35 mouse cellular contexts compared by ENCODE assay signal in genomic region chr17:80418572-80419210, GRCm38 (mm10). TPM values are rescaled to one million over a fixed set of nuclear protein-coding genes. Genes with fewer than 3 reads are reported as not detected.
A peak's percentile ranks its signal among the peaks of the same experiment; 100 is the strongest.
DNase-seq lines count a peak whose midpoint lies in the region; ATAC-seq lines count a peak whose summit lies in the region.
"Had no signal": no experiment of that assay in that cellular context is flagged by ENCODE, and none has a peak within 500 bp of the region (broad histone marks: within the 10 kb centered on the region; RNA-seq: fewer than 3 reads in every experiment).

No protein-coding gene starts in this region.

- H3K27ac ChIP-seq in midbrain, embryonic 13.5 days = no peak overlapping the region
- H3K27ac ChIP-seq: embryonic facial prominence, embryonic 10.5 days; embryonic facial prominence, embryonic 15.5 days; forebrain, embryonic 15.5 days; gastrocnemius, adult 2 months; heart, adult 2 months; hindbrain, embryonic 14.5 days; liver, embryonic 13.5 days; neural tube, embryonic 13.5 days had no signal

- no peak overlapping the region for H3K4me3 ChIP-seq in midbrain, embryonic 13.5 days (replicated peaks)
- H3K4me3 ChIP-seq: embryonic facial prominence, embryonic 10.5 days; embryonic facial prominence, embryonic 15.5 days; forebrain, embryonic 15.5 days; gastrocnemius, adult 2 months; heart, adult 2 months; heart, embryonic 12.5 days; liver, embryonic 13.5 days; myocyte; neural tube, embryonic 13.5 days had no signal

- WGBS in midbrain, embryonic 13.5 days = 88% methylated on average over 10 of the region's 10 CpGs

- no peaks in the 10 kb centered on the region for H3K9me3 ChIP-seq in midbrain, embryonic 13.5 days
- H3K9me3 ChIP-seq: embryonic facial prominence, embryonic 15.5 days; forebrain, embryonic 15.5 days; heart, embryonic 12.5 days; liver, embryonic 13.5 days; neural tube, embryonic 13.5 days had no signal

- no peak overlapping the region for H3K4me2 ChIP-seq in midbrain, embryonic 13.5 days (replicated peaks)
- H3K4me2 ChIP-seq: embryonic facial prominence, embryonic 15.5 days; forebrain, embryonic 15.5 days; heart, embryonic 12.5 days; hindbrain, embryonic 14.5 days; liver, embryonic 13.5 days; midbrain, embryonic 11.5 days; neural tube, embryonic 13.5 days had no signal

- no peaks in the 10 kb centered on the region for H3K27me3 ChIP-seq in midbrain, embryonic 13.5 days
- H3K27me3 ChIP-seq: embryonic facial prominence, embryonic 15.5 days; forebrain, embryonic 15.5 days; heart, embryonic 12.5 days; liver, embryonic 13.5 days; neural tube, embryonic 13.5 days had no signal

- H3K9ac ChIP-seq in midbrain, embryonic 13.5 days (replicated peaks) = no peak overlapping the region
- H3K9ac ChIP-seq: embryonic facial prominence, embryonic 15.5 days; forebrain, embryonic 15.5 days; heart, embryonic 12.5 days; hindbrain, embryonic 14.5 days; liver, embryonic 13.5 days; neural tube, embryonic 13.5 days had no signal

- H3K36me3 ChIP-seq in midbrain, embryonic 13.5 days = peaks cover 69% of the 10 kb centered on the region

- peak; percentile 50 for ATAC-seq in common myeloid progenitor, adult 5-6 weeks (replicated peaks; ENCODE audit: low read depth, poor library complexity, severe bottlenecking)
- ATAC-seq in midbrain, embryonic 13.5 days = no peak
- ATAC-seq: forebrain, embryonic 15.5 days had no signal

- H3K4me1 ChIP-seq in midbrain, embryonic 13.5 days (replicated peaks) = no peaks in the 10 kb centered on the region
- H3K4me1 ChIP-seq: embryonic facial prominence, embryonic 10.5 days; embryonic facial prominence, embryonic 15.5 days; forebrain, embryonic 15.5 days; heart, embryonic 12.5 days; liver, embryonic 13.5 days; neural tube, embryonic 13.5 days had no signal

- peak; percentile 7 for DNase-seq in thymus, postnatal 25 days
- DNase-seq in thymus, postnatal 4 days = no peak
- DNase-seq in MEL-GATA-1-ER (ENCODE audit: extremely low read depth, low read depth) = peak; percentile 18
- DNase-seq in naive thymus-derived CD4-positive, alpha-beta T cell, adult 2 months (ENCODE audit: low read depth) = peak; percentile 45
- no peak for DNase-seq in embryo, embryonic 9.5 days (ENCODE audit: extremely low spot score)
- no peak for DNase-seq in layer of hippocampus, postnatal 14 days (ENCODE audit: low spot score in 2 of 2)
- DNase-seq: adrenal gland, postnatal 36 days; cerebellum, adult 18-20 months; cerebellum, postnatal 10 days; gastrocnemius, adult 2 months; heart, adult 2 months; kidney, adult 2 months; kidney, postnatal 36 days; layer of hippocampus, postnatal 36 days; left cerebral cortex, postnatal 4 days; liver, embryonic 13.5 days; lung, adult 2 months; lung, postnatal 10 days; right cerebral cortex, postnatal 4 days; thymus, postnatal 14 days had no signal

RNA-seq across cellular contexts. Expression of gene Gm10190, which starts 45.4 kb away (rescaled TPM):
- not detected in 2 replicates for total RNA-seq in common myeloid progenitor, adult 5-6 weeks (2017)
- polyA plus RNA-seq in midbrain, embryonic 13.5 days (2015; fragmentation: Nextera tagmentation; extraction: Ambion mirVana) = 1.6 and 2.7 TPM in 2 replicates
- total RNA-seq in layer of hippocampus, postnatal 14 days (2021) = 1 to 10 TPM; 1.3 to 2.1 TPM
- total RNA-seq: adrenal gland, adult 18-20 months; gastrocnemius, adult 2 months; heart, adult 2 months; hematopoietic stem cell, adult 5-6 weeks; midbrain, postnatal 0 days had no signal
- polyA plus RNA-seq: cortical plate, adult 2 months; heart, adult 2 months; kidney, adult 2 months; liver, embryonic 13.5 days; lung, adult 2 months; myocyte; spleen, adult 2 months had no signal

Comparison
In these comparisons a context has a peak if more than half of its experiments do, and no peak if none do; other contexts are left out.
1. DNase-seq: peak in thymus, postnatal 25 days (single experiment), MEL-GATA-1-ER (single experiment) and naive thymus-derived CD4-positive, alpha-beta T cell, adult 2 months (single experiment); none in thymus, postnatal 4 days (single experiment), embryo, embryonic 9.5 days (single experiment) and layer of hippocampus, postnatal 14 days (0 of 2).